Mouse (Mus musculus) heart, adult 2 months (tissue): Measurements from ENCODE around the gene Cmtm7.

ENCODE experiments used
- CTCF ChIP-seq: fragments of 200-600 bp; IDR thresholded peaks from 2 replicates; pipeline ENCODE4 v1.8.1; 2022; ENCODE audit warnings: antibody characterized with exemption, mild to moderate bottlenecking, moderate library complexity
- EP300 ChIP-seq: fragments of 200-500 bp; IDR thresholded peaks from 2 replicates; pipeline ENCODE4 v1.6.1; 2011; ENCODE audit warnings: low read depth, low read length, control low read depth; ENCODE audit not compliant: insufficient read depth
- POLR2A ChIP-seq: fragments of 200-500 bp; IDR thresholded peaks from 2 replicates; pipeline ENCODE4 v1.6.1; 2011; ENCODE audit warnings: mild to moderate bottlenecking, low read depth, low read length, control low read depth; ENCODE audit not compliant: insufficient read depth

GRCm38 (mm10) chr9:114797329-114798004 is 15.8 kb upstream of the Cmtm7 start:
- TF ChIP-seq EP300, result peak; percentile 93
- TF ChIP-seq POLR2A, result no peak
- no peak for TF ChIP-seq CTCF
